Mouse (Mus musculus) right cerebral cortex, adult 2 months (tissue): ENCODE data around the gene Gfral.
A peak's percentile ranks its signal among the peaks of the same experiment; 100 is the strongest.

Source experiments
- DNase-seq, 2 experiments: peaks; one replicate each; pipeline ENCODE4 v3.0.0; 2021 to 2022; ENCODE audit warnings: low spot score in 2 of 2

Gfral gene

DNA sequence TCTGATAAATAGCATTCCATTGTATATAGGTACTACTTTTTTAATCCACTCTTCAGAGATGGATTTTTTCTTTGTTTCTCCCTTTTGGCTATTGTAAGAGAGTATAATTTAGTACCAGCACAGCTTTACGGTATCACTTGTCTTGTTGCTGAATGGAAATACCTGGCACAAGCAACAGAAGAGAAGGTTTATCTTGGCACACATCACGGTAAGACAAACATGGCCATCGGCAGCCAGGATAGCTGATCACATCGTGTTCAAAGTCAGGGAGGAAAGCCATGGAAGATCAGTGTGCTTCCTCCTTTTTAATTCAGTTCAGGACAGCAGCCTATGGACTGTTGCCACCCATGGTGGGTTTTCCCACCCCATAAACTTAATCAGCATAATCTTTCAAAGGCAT lies 89.2 kb downstream of the Gfral start:
- DNase-seq = no peak

DNA sequence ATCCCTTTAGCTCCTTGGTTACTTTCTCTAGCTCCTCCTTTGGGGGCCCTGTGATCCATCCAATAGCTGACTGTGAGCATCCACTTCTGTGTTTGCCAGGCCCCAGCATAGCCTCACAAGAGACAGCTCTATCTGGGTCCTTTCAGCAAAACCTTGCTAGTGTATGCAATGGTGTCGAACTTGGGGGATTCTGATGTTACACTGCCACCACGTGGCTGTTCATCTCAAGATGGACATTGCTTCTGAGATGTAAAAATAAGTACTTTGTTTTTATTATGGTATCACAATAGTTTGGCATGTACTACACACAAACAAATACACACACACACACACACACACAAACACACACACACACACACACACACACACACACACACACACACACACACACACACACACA lies 90.6 kb downstream of the Gfral start:
- DNase-seq = peak; percentile 76 to 81
